Mouse (Mus musculus) retina, adult 2 months (tissue): ENCODE results near the gene Thap12.
A peak's percentile ranks its signal among the peaks of the same experiment; 100 is the strongest.

ENCODE experiments used
- DNase-seq: peaks from one replicate; pipeline ENCODE4 v3.0.0-alpha.2; 2012; ENCODE audit warnings: low read depth, low spot score

Gene Thap12

DNA sequence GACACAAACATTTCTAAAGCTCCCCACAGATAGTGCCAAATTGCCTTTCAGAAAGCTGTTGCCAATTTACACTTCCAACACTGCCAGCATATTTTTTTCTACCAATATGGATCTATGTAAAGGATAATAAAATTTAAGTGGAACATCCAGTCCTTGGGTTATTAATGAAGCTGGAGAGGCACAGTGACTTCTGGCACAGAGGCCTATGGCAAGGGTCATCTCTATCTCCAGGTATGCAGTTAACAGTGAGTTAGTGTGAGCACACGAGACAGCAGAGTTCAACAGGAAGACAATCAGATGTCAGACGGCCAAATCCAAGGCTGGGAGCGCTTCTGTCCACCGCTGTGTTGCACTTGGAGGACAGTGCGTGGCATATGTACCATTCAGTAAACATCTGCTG, 4.9 kb upstream of the Thap12 start:
- DNase-seq = no peak

DNA sequence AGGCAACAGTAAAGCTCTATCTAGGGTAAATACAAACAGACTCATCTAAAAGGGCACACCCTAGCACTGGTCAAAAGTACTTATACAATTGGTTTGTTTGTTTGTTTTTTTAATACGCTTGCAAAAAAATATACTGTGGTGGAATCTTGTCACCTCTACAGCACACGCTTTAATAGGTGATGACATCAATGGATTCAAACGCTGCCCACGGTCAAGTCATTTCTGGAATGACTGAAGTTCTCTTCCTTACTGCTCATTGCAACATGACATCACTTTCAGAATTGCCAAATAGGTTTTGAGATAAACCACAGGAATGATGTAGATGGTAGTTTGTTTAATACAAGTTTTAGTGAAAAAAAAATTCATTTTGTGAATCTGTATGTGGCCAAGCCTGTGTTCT, 4.3 kb upstream of the Thap12 start:
- DNase-seq = no peak

DNA sequence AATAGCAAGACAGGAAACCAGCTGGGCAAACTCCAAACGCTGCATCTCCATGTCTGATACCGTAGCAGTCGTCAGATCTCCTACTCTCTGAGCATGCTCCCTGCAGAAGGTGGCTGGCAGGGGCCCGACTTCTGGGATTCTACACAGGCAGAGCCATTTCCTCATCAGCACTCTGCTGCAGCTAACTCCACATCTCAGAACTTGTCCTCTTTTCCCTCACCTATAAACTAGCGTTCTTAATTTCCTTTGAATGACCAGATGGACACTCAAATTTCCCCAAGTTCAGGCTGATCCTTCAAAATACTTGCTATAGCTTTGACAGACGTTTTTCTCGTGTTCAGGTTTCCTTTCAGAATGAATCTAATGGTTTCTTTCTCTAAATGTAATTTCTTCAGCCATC, 1.1 kb upstream of the Thap12 start:
- DNase-seq = no peak

DNA sequence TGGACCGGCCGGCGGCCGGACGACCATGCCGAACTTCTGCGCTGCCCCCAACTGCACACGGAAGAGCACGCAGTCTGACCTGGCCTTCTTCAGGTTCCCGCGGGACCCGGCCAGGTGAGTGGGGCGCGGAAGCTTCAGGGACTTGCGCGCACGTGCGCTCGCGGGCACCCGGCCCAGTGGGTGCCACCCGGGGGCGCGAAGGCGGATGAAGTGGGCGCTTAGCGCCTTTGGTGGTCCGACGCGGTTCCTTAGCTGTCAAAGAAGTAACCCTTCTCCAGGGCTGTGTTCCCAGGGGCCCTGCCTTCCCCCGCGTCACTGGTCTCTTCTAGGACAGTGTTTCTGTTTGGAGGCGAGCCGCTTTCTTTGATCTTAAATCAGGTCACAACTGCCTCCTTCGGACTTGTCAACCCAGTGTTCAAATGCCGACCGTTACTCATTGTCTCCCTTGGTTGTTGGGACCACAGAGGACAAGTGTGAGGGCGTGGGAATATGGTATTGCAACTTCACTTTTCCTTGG, 520 bp downstream of the Thap12 start:
- DNase-seq = no peak

DNA sequence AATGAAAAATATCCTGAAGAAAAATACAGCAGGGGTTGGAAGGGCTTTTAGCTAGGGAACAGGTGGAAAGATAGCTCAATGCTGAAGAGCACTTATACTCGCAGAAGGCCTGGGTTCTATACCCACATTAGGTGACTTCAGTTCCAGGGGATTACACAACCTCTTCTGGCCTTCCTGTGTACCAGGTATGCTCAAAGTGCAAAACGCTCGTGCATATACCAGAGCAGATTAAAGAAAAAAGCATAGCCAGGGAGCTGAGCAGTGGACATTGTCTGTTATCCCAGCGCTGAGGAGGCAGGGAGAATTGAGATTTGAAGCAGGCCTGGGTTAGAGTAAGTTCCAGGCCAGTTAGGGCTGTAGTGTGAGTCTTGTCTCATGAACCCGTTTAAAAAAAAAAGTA, 1.4 kb downstream of the Thap12 start:
- no peak for DNase-seq

DNA sequence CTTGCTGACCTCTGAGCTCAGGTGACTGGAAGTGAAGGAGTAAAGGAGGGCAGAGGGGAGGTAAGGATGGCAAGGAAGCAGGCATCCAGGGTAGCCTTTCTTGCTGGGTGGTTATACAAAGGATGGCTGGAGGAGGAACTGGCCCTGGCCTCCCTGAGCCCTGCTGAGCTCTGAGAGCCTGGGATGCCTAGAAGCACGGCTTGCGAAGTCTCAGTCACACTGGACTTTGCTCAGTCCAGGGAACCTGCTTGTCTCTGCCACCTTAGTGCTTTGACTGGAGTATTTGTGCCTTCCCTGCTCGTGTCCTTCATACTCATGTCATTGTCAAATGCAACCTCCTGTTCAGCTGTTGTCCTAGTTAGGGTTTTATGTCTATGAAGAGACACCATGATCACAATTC, 10.8 kb downstream of the Thap12 start:
- no peak for DNase-seq

DNA sequence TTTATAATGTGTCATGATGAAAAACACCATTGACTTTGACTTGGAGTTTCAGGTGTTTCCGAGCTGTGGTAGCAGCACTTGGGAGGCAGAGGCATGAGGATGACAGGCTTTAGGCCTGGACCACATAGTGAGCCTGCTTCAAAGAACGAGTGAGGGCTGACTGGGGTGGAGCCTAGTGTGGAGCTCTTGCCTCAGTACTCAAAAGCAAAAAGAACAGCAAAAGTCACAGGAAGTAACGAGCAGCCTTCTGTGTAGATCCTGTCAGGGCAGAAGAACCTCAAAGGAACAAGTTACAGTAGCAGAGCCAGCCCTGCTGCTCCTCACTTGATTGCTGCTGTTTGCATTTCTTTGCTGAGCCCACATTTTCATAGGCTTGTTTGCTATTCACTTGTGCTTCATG, 14.5 kb downstream of the Thap12 start:
- no peak for DNase-seq

DNA sequence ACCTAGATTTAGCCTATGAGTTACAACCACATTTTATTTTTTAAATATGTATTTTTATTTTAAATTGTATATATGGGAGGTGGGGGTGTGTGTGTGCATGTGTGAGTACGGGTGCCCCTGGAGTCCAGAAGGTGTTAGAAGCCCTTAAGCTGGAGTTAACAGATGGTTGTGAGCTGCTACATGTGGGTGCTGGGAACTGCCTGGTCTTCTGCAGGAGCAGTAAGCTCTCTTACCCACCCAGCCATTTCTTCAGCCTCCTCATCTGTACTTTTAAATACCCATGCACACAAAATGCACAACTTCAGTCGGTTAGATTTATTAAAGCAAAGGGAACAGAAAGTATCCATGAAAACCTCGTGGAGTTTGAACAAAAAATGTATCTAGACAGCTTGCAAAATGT, 16.9 kb downstream of the Thap12 start:
- no peak for DNase-seq

DNA sequence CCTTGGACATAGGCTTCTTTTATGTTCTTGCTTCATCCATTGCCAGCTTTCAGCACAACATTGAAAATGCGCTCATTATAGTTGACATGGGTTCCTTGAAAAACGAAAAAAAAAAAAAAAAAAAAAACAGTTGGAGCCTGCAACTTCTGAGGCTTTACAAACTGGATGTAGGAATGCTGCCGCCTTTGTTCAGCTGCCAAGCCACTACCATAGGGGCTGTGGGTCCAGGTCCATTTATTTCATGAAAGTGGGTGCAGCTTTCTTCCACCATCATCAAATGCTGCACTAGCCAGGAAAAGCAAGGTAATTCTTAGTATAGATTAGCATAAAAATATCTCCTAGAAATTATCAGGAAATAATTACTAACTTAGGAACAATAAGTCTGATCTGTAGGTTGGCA, 17.8 kb downstream of the Thap12 start:
- DNase-seq = no peak

DNA sequence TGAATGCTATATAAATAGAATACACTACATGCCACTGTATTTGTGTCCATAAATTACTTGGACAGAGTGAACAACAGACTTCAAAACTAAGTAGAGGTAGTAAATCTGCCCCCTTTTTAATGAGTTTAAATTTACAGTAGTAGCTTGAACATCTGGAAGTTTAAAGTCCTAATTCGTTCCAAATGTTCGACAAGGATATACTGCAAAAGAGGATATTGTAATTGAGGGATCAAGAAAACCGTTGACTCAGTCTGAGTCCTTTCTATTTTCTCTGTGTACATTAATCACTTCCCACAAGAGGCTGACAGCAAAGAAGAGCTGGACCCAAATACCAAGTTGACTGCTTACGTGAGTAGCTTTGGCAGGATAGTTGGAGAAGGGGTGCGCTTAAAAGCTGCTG, 18.3 kb downstream of the Thap12 start:
- no peak for DNase-seq

DNA sequence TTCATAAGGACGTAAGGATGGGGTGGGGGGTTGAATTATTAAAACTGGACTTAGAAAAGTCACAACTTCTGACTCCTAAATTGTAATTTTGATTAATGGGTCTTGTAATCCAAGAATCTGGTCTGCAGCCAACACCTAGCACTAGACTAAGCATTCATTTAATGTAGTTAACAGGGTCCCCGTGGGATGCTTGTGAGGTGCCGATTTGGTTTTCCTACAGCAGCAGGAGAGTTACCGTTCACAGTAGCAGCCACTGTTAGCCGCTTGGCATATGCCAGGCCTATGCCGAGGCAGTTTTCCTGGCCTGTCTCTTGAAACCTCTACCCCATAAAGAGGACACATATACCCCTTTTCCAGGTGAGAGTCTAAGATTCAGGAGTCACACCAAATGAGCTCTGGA, 18.7 kb downstream of the Thap12 start:
- DNase-seq = no peak

DNA sequence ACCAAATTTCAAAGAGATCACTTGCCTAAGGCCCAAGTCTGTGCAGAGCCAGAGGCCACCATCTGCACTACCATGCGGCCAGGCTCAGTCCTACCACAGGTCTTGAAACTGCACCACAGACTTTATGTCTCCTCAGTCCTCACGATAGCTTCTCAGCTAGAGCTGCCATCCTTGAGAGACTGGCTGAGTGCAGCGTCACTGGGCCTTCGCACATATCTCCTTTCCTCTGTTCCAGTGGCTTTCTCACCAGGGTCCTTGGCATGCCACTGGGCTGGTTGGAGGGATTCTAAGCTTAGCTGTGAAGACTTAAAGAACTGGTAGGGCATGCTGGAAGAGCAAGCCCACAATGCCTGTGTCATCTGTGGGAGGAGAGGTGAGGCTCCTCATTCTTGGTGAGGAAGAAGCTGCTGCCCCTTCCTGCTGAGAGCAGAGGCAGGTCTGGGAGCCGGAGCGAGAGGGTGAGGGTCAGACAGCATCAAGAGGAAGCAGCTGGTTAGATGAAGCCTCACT, 22.8 kb downstream of the Thap12 start:
- no peak for DNase-seq

DNA sequence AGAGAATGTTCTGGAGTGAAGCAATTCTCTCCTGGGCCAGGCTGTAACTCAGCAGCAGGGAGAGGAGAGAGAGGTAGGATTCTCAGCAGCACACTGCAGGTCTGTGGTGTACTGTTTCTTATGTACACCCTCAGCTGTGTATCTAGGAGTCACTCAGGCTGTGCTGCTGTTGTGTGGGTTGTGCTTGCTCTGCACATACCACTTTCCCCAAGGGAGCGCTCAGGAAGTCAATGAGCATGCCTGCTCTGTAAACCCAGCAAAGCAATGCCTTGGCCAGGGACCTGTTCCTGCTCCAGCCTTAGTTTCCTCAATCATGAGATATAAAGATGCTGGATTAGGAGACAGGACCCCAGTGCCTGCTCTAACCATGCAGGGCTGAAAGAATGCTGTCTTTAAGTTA, 25.1 kb downstream of the Thap12 start:
- no peak for DNase-seq

DNA sequence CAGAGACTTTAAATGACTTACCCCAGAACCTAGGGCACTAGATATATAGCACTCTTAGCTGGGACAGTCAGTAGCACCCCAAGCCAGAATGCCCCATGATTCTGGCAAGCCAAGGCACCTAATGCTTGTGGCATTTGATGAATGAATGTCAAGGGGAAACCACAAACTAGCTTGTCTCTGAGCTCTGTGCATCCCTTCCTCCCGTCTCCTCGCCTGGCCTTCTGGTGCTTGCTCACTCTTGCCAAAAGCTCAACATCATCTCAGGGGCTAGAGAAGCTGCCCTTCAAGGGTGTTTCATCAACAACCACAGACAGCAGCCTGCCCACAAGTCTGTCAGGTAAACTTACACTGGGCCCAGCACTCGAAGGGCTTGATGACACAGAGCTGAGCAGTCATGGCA, 25.6 kb downstream of the Thap12 start:
- DNase-seq = no peak

DNA sequence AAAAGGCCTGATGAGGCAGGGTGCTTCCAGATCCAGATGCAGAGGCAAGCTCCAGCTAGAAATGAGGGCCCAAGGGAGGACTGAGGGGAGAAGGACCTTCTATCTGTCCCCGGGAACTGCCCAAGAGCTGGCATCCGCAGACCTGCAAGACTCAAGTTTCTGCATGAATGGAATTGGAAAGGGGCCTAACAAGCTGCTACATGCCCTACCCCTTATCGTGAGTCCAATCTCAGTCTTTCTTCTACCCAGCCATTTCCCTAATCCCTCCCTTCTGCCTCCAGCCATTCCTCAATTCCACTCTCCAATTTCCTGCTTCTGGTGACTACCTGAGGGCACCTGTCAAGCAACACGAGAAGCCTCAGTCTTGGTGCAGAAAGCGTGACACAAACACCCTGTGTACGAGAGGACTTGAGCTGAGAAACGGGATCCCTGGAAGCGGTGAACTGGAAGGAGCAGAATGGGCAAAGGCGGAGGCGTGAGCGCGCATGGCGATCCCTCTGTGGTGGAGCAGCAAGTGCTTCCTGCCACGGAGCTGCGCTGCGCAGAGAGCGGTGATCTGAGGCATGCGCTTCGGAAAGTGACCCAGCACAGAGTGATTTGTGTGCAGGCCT, 26.9 kb downstream of the Thap12 start:
- DNase-seq = no peak

DNA sequence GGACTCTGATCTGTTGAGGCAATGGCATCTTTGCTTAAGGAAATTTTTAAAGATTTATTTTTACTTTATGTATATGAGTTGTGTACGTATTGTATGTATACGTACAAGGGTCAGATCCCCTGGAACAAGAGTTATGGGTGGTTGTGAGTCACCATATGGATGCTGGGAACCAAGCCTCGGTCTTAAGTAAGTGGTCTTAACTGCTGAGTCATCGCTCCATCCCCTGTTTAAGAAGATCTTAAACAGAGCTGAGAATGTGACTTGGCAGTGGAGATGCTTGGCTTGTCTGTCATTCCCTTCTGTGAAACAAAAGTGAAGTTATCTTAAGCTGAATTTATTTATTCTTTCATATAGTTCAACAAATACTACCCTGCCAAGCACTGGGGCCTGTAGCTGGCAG, 31.1 kb downstream of the Thap12 start:
- DNase-seq = no peak

DNA sequence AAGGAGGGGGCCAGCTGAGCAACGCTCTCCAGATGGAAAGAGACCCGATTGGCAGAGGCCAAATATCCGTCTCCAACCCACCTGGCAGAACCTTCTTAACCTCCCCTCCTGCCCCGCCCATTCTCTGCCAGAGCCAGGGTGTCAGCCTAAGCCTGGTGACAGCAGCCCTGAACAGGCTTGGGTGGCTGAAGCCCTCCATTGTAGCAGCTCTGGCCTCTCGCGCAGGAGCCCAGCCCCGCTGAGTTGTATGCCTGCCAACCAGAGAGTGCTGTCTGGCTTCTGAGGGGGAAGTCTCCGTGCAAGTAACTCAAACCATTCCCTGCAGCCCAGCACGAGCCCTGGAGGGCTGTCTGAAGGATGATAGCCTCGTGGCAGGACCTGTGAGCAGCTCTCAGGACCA, 32.0 kb downstream of the Thap12 start:
- no peak for DNase-seq

DNA sequence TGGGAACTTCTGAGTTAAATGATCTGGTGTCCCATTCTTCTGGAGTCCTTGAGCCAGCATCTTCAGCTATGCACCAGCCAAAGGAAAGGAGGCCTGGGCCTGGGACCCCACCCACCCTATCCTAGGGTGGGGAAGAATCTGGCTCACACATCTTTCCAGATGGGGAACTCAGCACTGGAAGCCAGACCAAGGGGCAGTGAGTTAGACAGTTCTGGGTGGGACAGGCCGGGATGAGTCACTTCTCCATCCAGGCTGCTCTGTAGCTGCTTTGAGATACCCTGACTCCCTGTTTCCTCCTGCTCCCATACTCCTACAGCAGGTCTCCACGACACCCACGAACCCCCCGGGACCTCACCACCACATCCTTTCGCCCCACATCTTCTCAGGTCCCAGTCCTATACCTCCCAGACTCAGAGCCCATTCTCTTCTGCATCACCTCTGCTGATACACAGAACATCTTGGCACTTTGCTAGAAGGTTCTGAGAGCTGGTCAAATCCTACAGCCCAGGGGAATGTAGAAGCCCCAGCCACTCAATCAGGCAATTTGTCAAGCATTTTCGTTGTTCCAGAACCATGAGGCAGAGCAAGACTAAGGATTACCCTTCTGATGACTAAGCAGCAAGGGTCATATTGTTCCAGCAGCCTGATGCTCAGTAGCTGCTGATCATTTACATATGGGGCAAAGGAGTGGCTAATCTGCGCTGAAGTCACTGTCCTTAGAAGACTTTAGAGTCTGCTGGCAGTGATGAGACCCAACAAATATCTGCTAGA, 34.1 kb downstream of the Thap12 start:
- no peak for DNase-seq

DNA sequence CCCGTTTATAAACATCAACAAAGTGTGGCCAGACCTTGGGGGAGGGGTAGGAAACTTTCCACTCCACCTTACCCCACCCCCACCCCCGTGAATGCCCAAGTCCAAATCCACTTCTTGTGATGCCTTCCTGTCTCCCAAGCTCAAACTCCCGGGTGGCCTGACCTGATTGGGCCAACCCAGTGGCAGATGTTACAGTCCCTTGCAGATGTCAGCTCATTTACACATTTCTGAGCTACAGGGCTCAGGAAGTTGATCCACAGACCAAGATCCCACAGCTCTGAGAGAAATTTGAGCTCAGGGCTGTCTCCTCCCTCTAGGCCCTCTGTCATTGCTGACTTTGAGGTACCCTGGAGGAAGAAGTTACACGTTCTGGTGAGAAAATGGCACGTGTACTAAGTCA, 37.5 kb downstream of the Thap12 start:
- no peak for DNase-seq

DNA sequence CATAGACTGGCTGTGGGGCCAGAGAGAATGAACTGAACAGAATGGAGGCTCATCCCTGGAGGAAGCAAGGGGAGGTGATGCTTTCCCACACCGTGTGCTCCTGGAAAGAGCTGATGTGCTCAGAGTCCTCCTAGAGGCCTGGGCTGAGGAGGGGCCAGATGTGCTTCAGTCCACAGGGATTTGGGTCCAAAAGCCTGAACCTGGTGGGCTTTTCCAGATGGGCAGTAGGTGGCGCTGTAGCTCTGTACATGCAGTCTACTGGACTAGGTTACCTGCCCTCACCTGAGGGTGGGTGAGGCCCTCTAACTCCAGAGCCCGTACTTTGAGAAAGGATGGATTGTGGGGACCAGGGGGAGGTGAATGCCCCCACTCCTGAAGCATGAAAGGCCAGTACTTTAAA, 40.4 kb downstream of the Thap12 start:
- DNase-seq = peak; percentile 30

DNA sequence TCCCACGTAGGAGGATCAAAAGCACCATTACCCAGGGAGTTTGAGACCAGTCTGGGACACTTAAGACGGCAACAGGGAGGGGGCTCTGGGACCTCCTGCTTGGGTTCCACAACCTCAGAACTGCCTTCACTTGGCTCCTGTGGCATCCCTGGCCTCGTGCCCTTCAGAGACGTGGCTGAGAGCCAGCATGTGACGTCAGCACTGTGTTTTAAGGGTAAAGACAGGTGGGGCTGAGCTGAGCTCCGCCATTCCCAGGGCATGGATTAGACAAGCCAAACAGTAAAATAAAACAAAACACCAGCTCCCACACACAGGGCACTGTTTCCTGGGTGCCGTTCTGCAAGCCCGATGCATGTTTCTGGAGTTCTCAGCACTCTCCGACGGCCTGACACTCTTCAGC, 47.5 kb downstream of the Thap12 start:
- no peak for DNase-seq

DNA sequence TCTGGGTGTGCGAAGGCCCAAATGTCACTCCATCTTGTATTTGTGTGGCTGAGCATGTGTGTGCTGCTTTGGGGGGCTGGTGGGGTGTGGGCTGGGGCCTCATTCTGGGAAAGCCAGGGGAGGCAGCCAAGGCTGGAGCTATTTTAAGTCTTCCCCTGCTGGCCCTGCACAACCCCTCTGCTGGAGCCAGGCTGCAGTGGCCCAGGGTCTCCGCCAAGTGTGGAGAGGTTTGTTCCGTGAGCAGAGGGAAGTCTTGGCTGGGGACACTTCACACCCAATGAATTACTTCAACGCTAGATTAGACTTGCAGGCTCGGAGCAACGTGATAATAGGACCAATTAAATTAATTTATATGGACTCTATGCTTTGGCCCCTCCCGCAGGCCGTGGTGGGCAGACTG, 49.8 kb downstream of the Thap12 start:
- DNase-seq = no peak

DNA sequence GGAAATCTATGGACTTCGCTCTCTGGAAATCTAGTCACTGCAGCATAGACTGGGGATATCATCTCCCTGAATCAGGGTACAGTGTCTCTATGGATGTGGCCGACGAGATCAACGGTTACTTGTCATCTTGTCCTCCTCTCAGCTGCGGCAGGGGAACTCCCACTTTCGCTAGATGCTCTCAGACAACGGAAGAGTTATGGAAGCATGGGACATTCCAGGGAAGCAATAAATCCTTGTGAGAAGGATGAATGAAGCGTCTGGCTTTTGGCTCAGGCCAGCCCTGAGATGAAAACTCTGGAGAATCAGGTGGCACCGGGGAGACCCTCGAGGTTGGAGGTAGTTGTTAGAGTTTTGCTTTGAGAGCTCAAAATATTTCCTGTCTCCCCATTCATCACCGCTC, 53.1 kb downstream of the Thap12 start:
- DNase-seq = no peak
